Mouse (Mus musculus) lung, adult 2 months (tissue): ENCODE measurements around the gene Cend1.

Source experiments
- CTCF ChIP-seq: fragments of 200-500 bp; IDR thresholded peaks from 2 replicates; pipeline ENCODE4 v1.5.1; 2011; ENCODE audit warnings: mild to moderate bottlenecking, low read length, control low read depth; ENCODE audit not compliant: insufficient read depth
- POLR2A ChIP-seq: fragments of 200-500 bp; IDR thresholded peaks from 2 replicates; pipeline ENCODE4 v1.6.1; 2011; ENCODE audit warnings: low read depth, mild to moderate bottlenecking, control low read depth, low read length, borderline replicate concordance; ENCODE audit errors: extremely low read depth

- TF ChIP-seq CTCF, result no peak
- peak; percentile 62; the same call in 1 of the 2 replicates for TF ChIP-seq POLR2A
These were observed 26.5 kb upstream of the Cend1 start for GRCm38 (mm10) chr7:141455610-141456314.
